Mouse (Mus musculus) MN1 (cell line): ENCODE measurements around the gene Mef2a.
A peak's percentile ranks its signal among the peaks of the same experiment; 100 is the strongest.

Experiments
- DNase-seq: peaks from one replicate; pipeline ENCODE4 v3.0.0-alpha.2; 2016; ENCODE audit warnings: low spot score

The Mef2a gene

GRCm38 (mm10) chr7:67208317-67208716, 164.3 kb downstream of the Mef2a start:
- no peak for DNase-seq

GRCm38 (mm10) chr7:67207701-67208100, 165.0 kb downstream of the Mef2a start:
- DNase-seq = no peak

GRCm38 (mm10) chr7:67206496-67206895, 166.2 kb downstream of the Mef2a start:
- no peak for DNase-seq

DNA sequence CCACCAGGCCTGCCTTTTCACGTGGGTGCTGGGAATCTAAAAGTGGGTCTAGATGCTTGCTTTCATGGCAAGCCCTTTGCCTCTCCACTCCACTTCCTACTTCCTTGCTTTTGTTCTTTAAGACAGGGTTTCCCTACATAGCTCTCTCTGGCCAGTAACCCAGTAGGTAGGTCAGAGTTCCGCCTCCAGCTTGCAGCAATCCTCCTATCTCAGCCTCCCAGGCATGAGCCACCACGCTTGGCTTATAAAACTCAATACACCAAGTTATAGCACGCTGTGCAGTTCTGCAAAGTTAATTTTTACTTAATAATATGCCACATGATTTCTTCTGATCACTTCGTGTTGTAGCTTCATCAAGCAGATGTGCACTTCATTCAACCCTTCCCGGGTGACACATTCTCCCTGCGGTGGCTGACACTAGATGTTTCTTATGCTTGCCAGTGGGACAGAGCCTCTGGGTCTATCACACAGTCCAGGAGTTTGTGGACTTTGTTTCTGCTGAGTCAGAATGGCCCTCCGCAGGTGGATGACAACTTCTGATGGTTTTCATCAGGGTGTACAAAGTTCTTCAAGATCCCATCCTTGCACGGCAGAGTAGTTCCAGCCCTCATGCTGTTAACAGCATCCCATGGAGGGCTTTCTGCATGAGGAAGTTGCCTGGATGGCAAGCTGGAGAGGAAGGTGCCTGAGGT, 166.8 kb downstream of the Mef2a start:
- DNase-seq = no peak

DNA sequence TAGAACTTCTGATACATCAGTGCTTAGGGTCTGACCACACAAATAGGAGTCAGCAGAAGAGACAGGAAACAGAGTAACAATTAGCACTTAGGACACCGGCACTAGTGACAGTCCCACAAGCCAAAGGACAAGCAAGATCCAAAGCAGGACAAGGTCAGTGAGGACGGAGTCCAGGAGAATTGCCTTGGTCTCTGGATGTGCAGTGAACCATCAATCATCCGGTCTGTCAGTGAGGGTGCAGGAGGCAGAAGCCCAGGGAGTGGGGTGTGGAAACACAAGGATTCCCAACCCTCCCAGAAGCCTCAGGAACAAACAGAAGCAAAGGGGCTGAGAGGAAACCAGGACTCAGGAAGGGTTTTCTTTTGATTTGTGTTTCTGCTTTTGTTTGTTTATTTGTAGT, 169.0 kb downstream of the Mef2a start:
- no peak for DNase-seq

DNA sequence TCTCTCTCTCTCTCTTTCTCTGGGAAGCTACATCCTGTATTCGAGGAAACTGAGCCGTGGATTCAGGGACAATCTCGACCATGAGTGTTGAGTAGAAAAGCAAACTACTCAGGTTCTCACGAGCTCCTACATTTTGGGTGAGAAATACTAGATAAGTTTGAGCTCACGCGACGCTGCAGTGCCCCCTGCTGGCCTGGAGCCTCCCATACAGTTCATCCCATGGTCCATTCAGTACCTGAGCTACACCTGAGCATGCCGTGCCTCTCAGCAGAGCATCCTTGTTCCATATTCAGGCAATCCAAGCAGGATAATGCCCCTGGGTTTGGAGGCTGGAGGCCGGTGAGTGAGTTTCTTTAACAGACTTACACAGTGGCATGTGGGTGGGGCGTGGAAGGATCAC, 173.2 kb downstream of the Mef2a start:
- DNase-seq = peak; percentile 47

DNA sequence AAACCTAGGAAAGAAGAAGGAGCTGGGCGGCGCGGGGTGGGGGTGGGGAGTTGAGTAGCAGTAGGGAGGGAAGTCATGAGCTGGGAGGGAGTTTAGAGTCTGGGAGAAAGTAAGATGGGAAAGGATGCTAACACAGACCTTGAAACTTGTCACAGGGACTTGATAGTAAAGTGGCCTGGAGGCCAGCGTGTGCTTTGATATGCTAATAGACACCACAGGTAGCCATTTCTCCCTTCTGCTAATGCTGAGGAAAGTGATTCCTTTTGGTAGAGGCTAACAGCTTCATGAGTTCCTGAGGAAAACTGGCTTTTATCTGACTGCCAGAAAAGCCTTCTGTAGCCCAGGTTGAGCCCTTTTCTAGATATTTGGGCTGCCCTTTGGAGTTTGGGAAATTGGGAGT, 188.9 kb downstream of the Mef2a start:
- DNase-seq = no peak
